Mouse (Mus musculus) 416B (cell line): ENCODE results near the gene Ccnl2.

Source experiments
- DNase-seq: peaks from one replicate; pipeline ENCODE4 v3.0.0; 2011; ENCODE audit warnings: low read depth

Gene Ccnl2

DNA sequence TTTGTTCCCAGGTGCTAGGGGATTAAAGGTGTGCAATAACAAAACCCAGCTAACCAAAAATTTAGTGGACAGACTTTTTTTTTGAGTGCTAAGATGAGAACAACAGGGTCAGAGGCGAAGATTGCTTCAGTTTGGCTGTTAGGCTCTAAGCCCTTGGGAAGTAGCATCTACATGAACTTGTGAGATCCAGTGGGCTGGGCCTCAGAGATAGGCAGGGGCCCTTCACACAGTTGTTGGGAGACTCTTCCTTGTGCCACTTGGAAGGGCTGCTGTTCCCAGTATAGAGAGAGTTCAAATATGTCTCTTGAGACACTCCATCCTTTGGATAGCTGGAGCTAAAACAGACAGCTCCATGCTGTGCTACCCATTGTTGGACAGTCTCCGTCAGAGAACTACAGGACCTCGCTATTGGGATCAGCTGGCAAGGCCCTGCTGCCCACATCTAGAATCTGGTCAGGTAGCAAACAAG is 22.2 kb upstream of the Ccnl2 start, which contains the start of gene Ankrd65:
Ankrd65 (plus strand) TSS at position 419 of the 469 bp plus-strand sequence.
- DNase-seq: no peak

DNA sequence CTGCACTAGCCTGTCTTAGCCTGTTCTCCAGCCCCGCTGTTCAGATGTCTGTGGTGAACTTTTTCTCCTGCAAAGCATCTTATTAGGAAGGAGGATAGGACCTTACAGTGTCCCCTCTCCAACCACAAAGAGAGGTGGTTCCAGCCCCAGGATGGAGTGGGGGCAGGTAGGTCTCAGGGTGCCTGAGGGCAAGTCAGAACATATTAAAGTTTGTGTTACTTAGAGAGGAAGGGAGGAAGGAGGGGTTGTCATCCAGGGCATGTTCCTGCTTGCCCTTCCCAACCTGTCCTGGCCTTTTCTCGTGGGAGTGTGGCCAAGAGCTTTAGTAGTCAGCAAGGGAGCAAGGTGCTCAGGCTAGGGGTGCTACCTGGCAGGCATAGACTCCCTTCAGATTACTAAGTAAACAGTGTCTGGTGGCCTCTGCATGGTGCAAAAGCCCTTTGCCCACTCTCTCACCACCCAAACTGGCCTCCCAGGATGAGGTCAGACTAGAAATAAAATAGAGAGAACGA is 21.6 kb upstream of the Ccnl2 start:
- DNase-seq: no peak

DNA sequence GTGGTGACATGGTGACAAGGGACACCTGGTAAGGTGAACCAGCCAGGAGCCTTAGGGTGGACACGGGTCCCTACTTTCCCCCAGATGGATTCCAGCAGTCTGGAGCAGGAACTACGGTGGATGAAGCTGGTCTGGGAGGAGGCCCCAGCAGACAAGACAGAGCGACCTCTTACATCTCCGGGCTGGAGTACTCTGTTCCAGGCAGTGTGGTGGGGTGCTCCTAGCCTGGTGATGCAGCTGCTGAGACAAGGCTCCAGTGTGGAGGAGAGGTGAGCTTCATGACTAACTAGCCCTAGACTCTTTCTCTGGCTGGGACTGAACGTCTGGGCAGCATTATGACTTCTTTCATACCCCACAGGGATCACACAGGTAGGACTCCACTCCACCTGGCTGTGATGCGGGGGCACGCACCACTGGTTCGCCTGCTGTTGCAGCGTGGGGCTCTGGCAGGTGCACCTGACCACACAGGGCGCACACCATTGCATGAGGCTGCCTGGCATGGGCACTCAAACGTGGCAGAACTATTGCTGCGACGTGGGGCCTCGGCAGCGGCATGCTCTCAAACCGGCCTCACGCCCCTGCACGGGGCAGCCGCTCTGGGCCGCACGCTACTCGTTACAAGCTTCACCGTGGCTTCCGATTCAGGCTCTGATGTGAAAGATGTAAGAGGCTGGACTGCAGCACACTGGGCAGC is 20.9 kb upstream of the Ccnl2 start:
- DNase-seq: no peak

DNA sequence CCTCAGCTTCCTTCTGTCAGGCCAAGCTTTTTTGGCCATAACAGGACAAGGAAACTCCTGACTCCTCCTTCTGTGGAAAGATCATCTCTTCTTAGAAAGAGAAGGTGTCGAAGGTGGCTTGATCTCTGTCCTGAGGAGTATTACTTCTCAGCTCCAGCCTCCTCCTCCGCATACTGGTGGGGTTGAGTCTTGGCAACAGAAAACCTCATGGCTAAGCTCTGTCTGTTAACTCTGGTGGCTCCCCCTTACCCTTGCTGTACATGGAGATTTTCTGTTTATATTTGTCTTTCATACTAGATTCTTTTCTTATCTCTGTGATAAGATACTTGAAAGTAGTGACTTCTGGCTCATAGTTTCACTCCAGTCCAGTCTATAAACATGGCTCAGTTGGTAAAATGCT is 18.6 kb upstream of the Ccnl2 start:
- no peak for DNase-seq

DNA sequence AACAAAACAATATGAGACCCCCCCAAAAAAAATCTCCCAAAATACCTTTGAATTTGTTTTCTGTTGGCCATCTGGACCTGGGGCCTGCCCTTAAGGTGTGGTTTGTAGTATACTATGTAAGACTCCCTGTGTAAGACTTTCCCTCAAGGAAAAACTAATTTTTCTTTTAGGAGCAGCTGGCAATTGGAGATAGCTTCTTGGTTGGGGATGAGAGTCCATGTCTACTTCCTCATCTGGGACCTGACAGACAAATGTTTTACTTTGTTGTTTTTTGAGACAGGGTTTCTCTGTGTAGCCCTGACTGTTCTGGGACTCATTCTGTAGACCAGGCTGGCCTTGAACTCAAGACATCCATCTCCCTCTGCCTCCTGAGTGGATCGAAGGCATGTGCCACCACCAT is 10.2 kb upstream of the Ccnl2 start:
- DNase-seq: no peak

DNA sequence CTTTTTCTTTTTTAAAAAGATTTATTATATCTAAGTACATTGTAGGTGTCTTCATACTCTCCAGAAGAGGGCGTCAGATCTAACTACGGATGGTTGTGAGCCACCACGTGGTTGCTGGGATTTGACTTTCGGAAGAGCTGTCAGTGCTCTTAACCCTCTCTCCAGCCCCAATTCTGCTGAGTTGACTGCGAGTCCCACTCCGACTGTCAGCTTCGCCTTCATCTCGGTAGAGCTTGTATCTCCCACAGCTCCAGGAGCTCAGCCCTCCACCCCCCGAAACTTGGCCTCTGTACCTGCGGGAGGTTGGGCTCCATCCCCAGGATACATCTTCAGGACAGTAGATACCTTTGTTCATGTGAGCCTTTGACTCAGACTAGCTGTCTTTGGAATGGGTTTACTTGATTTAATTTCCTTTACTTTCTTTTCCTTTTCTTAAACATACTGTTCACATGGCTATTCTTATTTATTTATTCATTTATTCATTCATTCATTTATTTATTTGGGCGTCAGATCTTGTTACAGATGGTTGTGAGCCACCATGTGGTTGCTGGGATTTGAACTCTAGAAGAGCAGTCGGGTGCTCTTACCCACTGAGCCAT is 9.4 kb upstream of the Ccnl2 start, which contains the start of gene Mrpl20:
Mrpl20 (plus strand) TSS at position 138 of the 599 bp plus-strand sequence.
- peak; percentile 89 for DNase-seq

DNA sequence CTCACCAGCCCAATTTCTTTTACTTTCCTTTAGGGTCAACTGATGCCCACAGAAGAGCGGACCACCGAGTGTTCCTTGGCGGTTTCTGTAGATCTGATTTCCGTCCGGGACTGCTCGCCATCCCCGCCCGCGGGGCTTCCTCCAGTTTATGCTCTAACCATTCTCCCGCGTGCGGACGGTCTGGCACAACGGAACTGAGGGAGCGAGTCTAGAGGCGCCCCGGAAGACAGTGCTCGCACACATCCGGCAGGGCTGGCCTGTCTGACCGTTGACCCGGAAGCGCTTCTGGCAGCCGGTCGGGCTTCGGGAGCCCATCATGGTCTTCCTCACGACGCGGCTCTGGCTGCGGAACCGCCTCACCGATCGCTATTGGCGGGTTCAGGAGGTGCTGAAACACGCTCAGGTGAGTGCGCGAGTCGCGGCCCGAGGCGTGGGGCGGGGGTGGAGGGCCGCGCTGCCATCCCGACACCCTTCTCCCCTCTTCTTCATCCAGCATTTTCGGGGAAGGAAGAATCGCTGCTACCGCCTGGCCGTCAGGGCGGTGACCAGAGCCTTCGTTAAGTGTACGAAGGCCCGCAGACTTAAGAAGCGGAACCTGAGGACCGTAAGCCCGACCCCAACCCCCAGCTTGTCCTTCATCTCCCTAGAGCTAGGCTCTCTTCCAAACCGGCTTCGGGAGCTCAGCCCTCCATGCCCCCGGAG is 8.8 kb upstream of the Ccnl2 start:
- DNase-seq: peak; percentile 97

DNA sequence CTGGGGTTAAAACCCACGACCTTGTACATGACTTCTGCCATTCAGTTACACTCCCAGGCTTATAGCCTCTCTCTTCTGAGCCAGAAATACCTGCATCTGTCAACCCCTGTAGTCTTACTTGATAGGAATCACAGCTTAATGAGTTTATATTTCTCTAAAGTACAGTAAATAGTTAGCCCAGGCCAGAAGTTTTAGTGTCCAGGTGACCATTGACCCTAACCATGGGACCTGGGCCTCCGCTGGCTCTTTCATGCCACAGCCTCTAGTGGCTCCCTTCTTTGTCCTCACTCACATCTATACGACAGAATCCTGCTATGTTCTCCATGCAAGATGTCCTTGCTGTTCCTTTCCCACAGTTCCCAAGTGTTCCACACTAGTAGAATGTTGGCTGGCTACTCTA is 4.4 kb upstream of the Ccnl2 start:
- DNase-seq: no peak

DNA sequence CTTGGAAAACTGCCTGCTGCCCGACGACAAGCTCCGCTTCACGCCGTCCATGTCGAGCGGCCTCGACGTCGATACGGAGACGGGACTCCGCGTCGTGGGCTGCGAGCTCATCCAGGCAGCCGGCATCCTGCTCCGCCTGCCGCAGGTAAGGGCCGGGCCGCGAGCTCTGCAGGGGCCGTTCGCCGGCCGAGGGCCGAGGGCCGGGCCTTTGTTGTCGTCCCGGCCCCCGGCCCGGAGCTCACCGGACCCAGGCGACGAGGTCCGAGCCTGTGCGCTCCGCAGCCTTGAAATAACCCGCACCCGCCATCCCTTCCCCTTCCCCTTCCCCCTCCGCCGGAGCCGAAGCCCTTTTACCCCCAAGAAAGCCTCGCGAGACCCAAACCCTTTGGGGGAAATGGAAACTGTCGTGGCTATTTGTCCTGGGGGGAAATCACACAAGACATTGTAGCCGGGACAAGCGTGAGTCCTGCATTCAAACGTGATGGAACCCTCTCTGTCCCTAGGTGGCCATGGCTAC is 434 bp downstream of the Ccnl2 start:
- peak; percentile 70 for DNase-seq

DNA sequence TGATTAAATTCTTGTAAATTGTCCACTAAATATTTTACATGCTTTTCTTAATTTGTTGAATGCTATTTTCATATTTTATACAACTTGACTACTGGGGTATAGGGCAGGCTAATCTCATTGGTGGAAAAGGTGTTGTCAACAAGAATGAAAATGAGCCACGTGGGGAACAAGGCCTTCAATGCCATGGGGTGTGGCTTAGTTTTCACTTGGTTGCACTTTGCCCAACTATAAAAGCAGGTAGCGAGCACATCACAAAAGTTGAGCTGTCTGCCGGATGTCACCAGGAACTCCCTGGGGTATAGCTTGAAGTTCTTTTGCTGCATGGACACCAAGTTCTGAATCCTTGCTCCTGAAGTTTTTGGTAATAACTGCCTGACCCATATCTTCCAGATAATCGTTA is 5.2 kb downstream of the Ccnl2 start:
- no peak for DNase-seq

DNA sequence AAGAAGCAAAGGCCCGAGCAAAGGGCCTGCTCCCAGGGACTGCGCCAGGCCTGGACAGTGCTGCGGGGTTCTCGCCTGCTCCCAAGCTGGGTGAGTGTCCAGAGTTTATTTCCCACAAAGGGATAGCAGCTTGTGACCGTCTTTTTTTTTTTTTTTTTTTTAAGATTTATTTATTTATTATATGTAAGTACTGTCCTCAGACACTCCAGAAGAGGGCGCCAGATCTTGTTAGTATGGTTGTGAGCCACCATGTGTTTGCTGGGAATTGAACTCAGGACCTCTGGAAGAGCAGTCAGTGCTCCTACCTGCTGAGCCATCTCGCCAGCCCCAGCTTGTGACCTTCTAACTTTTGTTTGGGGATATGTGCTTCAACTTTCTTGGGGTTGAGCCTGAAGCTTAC is 8.7 kb downstream of the Ccnl2 start:
- peak; percentile 69 for DNase-seq

DNA sequence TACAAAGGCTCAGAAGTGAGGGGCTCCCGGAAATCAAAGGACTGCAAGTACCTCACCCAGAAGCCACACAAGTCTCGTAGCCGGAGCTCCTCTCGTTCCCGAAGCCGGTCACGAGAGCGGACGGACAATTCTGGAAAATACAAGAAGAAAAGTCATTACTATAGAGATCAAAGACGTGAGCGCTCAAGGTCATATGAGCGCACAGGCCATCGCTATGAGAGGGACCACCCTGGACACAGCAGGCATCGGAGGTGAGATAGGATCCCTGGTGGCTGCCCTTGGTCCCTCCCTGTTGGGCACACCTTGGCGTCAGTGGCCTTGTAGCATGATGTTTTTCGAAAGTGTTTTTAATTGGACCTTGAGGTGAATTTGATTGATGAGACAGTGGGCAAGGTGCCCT is 11.2 kb downstream of the Ccnl2 start:
- no peak for DNase-seq

DNA sequence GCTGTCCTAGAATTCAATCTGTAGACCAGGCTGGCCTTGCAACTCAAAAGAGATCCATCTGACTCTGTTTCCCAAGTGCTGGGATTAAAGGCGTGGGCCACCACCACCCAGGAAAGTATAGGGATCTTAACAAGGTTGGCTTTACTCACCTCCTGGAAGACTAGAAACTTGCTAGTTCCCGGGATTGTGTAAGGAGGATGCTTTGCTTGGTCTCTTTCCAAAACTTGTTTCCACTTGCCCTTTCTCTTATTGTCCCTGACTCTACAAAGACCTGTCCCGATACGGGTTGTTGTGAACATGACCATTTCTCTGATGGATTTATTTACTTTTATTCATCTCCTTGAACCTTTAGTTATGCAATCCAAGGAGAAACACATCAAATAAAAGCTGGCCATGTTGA is 17.6 kb downstream of the Ccnl2 start:
- DNase-seq: no peak

DNA sequence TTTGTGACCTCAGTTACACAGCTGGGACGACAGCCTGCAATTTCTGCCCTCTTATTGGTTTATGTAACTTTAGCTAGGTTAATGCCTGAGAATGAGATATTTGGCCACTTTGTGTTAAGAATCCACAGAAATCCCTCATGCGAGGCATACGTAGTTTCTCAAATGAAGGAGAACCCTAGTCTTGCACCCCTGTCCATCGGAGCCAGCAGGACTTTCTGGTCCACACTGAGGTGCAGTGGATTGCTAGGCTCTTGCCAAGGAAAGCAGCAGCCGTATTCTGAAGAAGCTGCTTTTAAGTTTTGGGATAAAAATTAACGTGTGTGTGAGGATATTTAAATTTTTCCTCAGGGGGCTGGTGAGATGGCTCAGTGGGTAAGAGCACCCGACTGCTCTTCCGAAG is 18.3 kb downstream of the Ccnl2 start:
- DNase-seq: peak; percentile 54

DNA sequence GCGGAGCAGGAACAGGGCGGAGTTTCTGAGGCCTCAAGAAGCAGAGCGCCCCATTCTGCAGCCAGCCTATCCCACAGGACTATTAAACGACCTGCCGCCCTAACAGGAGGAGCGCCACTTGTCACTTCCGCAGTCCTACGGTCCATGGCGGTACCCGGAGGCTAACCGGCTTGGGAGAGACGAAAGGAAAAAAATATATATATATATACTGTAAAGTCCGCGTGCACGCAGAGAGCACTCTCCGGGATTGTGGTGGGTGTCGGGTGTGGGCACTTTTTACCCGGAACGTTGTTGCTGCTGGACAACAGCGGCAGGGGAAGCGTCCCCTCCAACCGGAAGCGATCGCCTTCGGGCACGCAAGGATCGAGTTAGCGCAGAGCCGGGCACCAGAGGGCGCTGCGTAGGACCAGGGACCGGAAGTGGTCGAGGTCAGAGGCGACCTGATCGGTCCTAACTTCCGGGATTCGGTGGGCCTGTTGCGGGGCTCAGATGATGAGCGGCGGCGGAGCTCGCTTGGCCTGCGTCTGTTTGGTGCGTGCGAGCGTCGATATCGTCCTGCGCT is 19.0 kb downstream of the Ccnl2 start, which contains the start of gene Aurkaip1:
Aurkaip1 (plus strand) TSS at position 68 of the 562 bp plus-strand sequence.
- peak; percentile 97 for DNase-seq

DNA sequence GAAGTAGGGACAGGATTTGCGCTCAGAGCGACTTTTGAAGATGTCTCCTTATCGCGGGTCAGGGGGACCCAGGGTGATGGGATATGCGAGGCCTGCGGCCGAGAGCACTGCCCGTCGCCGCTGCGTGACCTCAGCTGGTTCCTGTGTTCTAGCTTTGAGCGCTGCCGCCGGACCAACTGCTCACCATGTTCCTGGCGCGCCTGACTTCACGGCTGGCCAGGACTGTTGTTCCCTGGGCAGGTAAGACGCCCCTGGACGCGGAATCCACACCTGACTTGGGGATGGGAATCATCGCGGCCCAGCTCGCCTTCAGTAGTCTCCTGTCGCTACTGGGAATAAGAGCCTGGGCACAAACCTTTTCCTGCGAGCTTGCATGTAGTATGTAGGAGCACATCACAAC is 19.5 kb downstream of the Ccnl2 start:
- DNase-seq: no peak

DNA sequence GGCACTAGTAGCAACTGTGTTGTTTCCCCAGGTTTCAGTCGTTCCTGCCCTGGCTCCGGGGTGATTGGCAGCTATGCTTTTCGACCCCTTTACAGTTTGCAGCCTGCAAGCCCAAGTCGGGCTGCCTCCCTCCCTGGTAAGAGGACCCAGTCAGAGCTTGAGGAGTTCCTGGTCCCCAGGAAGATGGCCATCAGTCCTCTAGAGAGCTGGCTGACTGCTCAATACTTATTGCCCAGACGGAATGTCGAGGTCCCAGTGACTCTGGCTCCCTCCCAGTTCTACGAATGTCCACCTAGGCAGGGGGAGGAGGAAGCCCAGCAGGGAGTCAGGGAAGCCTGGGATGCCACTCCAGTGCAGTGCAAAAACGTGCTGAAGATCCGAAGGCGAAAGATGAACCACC is 20.0 kb downstream of the Ccnl2 start:
- DNase-seq: no peak

DNA sequence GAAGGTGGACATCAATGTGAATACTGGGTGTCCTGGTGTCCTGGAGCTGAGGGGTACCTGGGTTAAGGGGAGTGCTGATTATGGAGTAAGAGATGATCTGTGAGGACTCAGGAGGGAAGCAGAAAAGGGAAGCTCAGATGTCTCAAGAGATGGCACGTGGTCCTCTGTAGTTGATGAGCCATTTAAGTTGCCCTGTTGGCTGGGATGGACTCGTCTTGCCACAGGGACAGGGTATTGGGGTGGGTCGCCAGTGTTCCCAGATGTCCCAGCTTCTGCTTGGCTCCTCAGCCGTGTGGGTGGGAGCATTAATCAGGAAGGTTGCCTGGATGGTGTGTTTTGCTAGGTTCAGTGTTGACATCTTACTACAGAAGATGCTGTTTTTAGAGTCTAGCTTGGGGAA is 20.9 kb downstream of the Ccnl2 start:
- no peak for DNase-seq

DNA sequence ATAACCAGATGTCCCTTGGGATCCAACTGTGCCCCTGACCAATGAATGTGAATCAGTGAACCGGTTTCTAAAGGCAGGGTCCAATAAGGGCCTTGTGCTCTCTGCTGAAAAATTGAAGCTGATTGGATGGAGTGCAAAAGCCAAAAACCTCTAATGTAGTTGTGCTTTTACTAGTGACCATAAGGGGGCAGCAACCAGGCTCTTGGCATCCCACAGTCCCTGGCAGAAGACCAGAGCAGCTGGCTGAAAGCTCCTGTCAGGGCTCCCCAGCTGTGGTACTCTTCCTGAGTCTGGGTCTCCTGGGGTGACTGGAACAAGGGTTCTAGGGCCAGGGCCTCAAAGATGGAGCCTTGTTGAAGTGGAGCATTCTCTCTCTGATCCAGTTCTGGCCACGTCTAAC is 21.5 kb downstream of the Ccnl2 start:
- DNase-seq: peak; percentile 87

DNA sequence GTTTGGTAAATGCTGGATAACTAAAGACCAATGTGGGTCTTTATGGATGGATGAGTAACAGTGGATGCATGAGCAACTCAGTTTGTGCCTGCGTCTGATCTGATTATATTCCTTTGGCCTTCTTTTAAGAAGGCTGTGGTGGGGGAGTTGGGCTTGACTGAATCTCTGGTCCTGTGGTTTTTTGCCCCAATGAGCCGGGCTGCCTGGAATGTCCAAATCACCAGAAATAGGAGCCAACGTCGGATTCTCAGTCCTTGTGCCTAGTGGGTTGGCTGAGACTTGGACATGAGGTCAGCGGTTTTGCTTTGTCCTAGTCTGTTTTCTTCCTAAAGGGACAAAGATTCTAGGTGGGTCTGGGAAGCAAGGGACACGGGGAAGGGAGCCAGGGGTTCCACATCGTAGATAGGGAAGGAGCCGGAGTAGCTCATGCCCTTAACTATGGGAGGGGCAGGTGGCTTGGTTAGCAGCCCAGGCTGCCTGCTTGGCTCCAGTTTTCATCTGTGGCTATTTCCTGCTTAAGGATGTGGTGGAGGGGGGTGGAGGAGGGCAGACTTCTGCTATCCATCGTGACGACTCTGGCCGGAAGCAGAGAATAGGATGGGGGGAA is 25.2 kb downstream of the Ccnl2 start:
- peak; percentile 76 for DNase-seq

DNA sequence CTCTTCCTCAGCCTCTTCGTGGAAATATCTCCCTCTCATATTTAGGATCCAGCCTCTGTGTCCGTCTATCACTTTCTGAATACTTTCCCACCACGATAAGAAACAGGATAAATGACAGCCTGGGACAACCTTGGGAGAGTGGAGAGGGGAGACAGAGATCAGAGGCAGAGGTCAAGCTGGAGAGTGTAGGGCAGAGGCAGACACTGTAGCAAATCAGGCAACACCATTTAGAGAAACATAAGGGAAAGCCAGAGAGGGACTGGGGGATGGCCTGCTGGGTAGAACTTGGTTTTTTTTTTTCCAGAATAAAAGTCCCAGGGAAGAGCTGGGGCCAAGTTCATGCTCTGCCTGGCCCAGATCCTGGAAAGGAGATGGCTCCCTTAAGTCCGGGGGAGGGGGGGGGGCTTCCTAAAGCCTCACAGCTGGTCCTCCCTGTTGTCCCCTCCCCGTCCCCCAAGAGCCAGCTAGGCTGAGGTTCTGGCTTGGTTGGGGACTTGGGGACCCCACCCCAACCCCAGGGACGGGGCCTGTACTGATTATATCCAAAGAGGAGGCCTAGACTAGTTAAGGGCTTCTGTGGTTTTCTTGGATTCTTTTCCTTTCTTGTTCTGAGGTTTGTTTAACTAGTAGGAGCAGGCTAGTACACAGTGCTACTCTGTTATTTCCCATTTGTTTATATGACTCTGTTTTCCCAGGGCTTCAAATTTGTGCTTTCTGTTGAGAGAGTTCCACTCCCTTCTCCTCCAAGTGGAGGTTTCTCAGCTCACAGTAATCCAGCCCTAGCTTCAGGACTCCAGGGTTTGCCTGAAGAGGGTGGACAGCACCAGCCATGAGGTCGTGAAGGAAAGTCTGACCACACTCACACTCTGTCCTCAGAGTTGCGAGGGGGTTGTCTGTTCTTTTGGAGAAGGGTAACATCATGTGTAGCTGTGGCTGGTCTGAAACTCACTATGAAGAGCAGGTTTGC is 26.2 kb downstream of the Ccnl2 start:
- DNase-seq: no peak
